Mouse (Mus musculus) kidney, postnatal 0 days (tissue): ENCODE measurements at regions not wholly inside any gene's neighbourhood (a gene's known extent, or its start where the extent isn't known, plus 50 kb on each side); places are given as distances from the start of the nearest gene placed in this dataset.
A peak's percentile ranks its signal among the peaks of the same experiment; 100 is the strongest.

ENCODE experiments used
- ATAC-seq: fragments of 200-750 bp; cut with Nextera tagmentation; replicated peaks from 2 replicates; pipeline ENCODE4 v1.8.0; 2017; ENCODE audit warnings: low read depth, moderate number of reproducible peaks, moderate TSS enrichment, moderate library complexity; ENCODE audit not compliant: low FRiP score
- DNase-seq: peaks from one replicate; pipeline ENCODE4 v3.0.0-alpha.2; 2016; ENCODE audit warnings: low spot score
- H3K27ac ChIP-seq: fragments of 300-500 bp; sonication (generic); 2 replicates; pipeline ENCODE4 v1.5.1; 2014; ENCODE audit warnings: mild to moderate bottlenecking
- H3K27me3 ChIP-seq: fragments of 300-500 bp; sonication (generic); 2 replicates; pipeline ENCODE4 v1.6.1; 2014; ENCODE audit warnings: low read length, mixed read lengths; ENCODE audit not compliant: insufficient read depth
- H3K36me3 ChIP-seq: fragments of 300-500 bp; sonication (generic); 2 replicates; pipeline ENCODE4 v1.6.1; 2014; ENCODE audit warnings: low read length, mixed read lengths; ENCODE audit not compliant: insufficient read depth
- H3K4me1 ChIP-seq: fragments of 300-500 bp; sonication (generic); replicated peaks from 2 replicates; pipeline ENCODE4 v1.6.1; 2014; ENCODE audit warnings: antibody characterized with exemption, low read length, mixed read lengths; ENCODE audit not compliant: insufficient read depth
- H3K4me2 ChIP-seq: fragments of 300-500 bp; sonication (generic); 2 replicates; pipeline ENCODE4 v1.6.1; 2014; ENCODE audit warnings: mild to moderate bottlenecking, low read length, moderate library complexity, mixed read lengths
- H3K4me3 ChIP-seq: fragments of 300-500 bp; sonication (generic); replicated peaks from 2 replicates; pipeline ENCODE4 v1.5.1; 2014; ENCODE audit warnings: low read depth, low read length
- H3K9ac ChIP-seq: fragments of 300-500 bp; sonication (generic); 2 replicates; pipeline ENCODE4 v1.6.1; 2014; ENCODE audit warnings: low read depth, low read length
- H3K9me3 ChIP-seq: fragments of 300-500 bp; sonication (generic); replicated peaks from 2 replicates; pipeline ENCODE4 v1.6.1; 2016; ENCODE audit warnings: low read length, inconsistent platforms, mixed read lengths
- CTCF ChIP-seq: IDR thresholded peaks from 2 replicates; pipeline ENCODE4 v1.5.1; 2016; ENCODE audit warnings: antibody characterized with exemption, low read depth, mild to moderate bottlenecking, moderate library complexity
- WGBS: fragments of 180-500 bp; shearing (Covaris S2); extraction: QIAGEN DNeasy Blood & Tissue Kit; methylation state at CpG from one replicate; pipeline ENCODE4 v1.1.7; 2014; 5-methylcytosine and 5-hydroxymethylcytosine counted together

DNA sequence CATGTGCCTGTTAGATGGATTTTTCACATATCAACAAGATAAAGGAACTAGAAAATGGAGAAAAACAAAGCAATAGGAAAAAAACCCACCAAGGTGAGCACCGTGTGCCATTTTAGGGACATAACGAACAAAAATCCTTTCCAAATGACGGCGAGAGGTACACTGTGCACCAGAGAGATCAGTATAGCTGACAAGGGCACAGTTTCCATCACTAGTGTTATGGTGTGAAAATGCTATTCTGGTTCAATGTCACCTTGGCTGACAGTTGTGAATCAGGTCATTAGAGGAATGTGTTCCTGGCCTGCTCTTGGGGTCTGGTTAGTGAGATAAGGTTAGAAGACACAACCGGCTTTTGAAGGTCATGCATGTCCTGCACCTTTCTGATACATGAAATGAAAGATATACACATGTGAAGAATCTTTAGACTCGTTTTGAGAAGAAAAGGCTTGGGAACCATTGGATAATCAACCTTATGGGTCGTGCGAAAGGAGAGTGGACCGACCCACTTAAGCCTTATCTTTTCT, 76.5 kb upstream of the P2ry1 start:
- DNase-seq (no peak), ATAC-seq (no peak)
- 89% methylated on average over 9 of the region's 9 CpGs for WGBS
- H3K9ac ChIP-seq, result no peak overlapping the region
- no peaks in the 10 kb centered on the region for H3K4me1 ChIP-seq
- H3K27me3 ChIP-seq, result no peaks in the 10 kb centered on the region
- H3K4me2 ChIP-seq, result no peak overlapping the region
- no peaks in the 10 kb centered on the region for H3K9me3 ChIP-seq
- H3K4me3 ChIP-seq, result no peak overlapping the region
- H3K27ac ChIP-seq, result no peak overlapping the region
- no peaks in the 10 kb centered on the region for H3K36me3 ChIP-seq
- no peak for TF ChIP-seq CTCF

DNA sequence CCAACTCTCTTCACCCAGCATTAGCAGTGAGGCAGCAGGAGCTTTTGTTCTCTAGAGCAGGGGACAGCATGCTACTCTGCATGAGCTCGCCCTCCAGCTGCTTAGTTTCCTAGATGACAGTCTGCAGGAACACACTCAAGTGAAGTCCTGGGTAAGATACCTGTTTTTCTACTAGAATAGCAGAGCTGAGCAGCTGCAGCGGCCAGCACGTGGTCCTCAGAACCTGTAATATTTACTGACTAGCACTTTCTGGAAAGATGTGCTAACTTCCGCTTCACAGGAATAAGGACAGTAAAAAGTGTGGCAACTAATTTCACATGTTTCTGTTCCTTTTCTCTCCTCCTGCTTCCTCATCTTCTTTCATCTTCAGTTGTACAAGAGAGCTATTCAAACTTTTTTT, 73.7 kb upstream of the P2ry1 start:
- H3K4me3 ChIP-seq, result no peak overlapping the region
- H3K4me1 ChIP-seq, result no peaks in the 10 kb centered on the region
- no peak for TF ChIP-seq CTCF
- H3K36me3 ChIP-seq, result no peaks in the 10 kb centered on the region
- H3K9ac ChIP-seq, result no peak overlapping the region
- no peak for ATAC-seq
- H3K27ac ChIP-seq, result no peak overlapping the region
- no peak overlapping the region for H3K4me2 ChIP-seq
- DNase-seq, result no peak
- WGBS, result 48% methylated on average over 4 of the region's 4 CpGs
- no peaks in the 10 kb centered on the region for H3K27me3 ChIP-seq
- H3K9me3 ChIP-seq, result no peaks in the 10 kb centered on the region

- no peak overlapping the region for H3K9ac ChIP-seq
- H3K4me3 ChIP-seq, result no peak overlapping the region
- no peak for TF ChIP-seq CTCF
- no peak overlapping the region for H3K27ac ChIP-seq
- H3K4me1 ChIP-seq, result no peaks in the 10 kb centered on the region
- DNase-seq (no peak), ATAC-seq (no peak)
- 79% methylated on average over 1 of the region's 1 CpGs for WGBS
- H3K9me3 ChIP-seq, result no peaks in the 10 kb centered on the region
- no peaks in the 10 kb centered on the region for H3K27me3 ChIP-seq
- H3K36me3 ChIP-seq, result no peaks in the 10 kb centered on the region
- no peak overlapping the region for H3K4me2 ChIP-seq
These were observed 68.1 kb upstream of the P2ry1 start for GRCm38 (mm10) chr3:60934492-60934891.

DNA sequence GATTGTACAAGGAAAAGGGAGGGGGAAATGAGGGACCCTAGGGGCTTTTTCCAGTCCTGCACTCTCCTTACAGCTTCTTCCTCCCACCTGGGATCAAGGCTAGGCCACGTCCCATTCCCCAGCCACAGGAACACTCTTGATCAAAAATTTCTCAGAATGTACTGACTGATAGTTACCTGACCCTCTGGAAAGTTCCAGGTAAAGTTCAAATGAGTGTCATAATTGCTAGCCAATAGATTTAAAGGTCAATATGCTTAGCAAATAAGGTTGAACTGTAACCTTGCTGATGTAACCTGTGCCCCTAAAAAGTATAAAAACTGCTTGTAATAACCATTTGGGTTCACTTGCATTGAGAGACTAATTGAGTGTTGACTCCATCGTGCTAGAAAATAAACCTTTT, 61.1 kb upstream of the P2ry1 start:
- DNase-seq (no peak), ATAC-seq (no peak)
- Histone ChIP-seq H3K4me1 (no peaks in the 10 kb centered on the region), H3K36me3 (no peaks in the 10 kb centered on the region), H3K9me3 (no peaks in the 10 kb centered on the region), H3K27me3 (no peaks in the 10 kb centered on the region), H3K4me2 (no peak overlapping the region), H3K9ac (no peak overlapping the region), H3K27ac (no peak overlapping the region), H3K4me3 (no peak overlapping the region)
- TF ChIP-seq CTCF, result no peak
- 83% methylated on average over 2 of the region's 2 CpGs for WGBS

- Histone ChIP-seq H3K36me3 (no peaks in the 10 kb centered on the region), H3K4me1 (no peaks in the 10 kb centered on the region), H3K27ac (no peak overlapping the region), H3K4me2 (no peak overlapping the region), H3K9me3 (no peaks in the 10 kb centered on the region), H3K27me3 (no peaks in the 10 kb centered on the region), H3K4me3 (no peak overlapping the region), H3K9ac (no peak overlapping the region)
- no peak for TF ChIP-seq CTCF
- 49% methylated on average over 4 of the region's 4 CpGs for WGBS
- ATAC-seq, result no peak
- DNase-seq, result peak; percentile 40
These were observed 53.7 kb upstream of the P2ry1 start for GRCm38 (mm10) chr3:60948897-60949296.
